Mouse (Mus musculus) layer of hippocampus, postnatal 36 days (tissue): Measurements from ENCODE around the gene 4930442H23Rik. TPM values are rescaled to one million over a fixed set of nuclear protein-coding genes. Genes with fewer than 3 reads are reported as not detected.
"Not testable (repeated sequence)": the region's sequence is repeated elsewhere in the genome, so short reads cannot be mapped to it uniquely, and the experiment has no call there.

ENCODE experiments used
- DNase-seq, 2 experiments: peaks; one replicate each; pipeline ENCODE4 v3.0.0; 2022
- total RNA-seq, 2 experiments: library from RNA; stranded (reverse); gene quantifications; 2 replicates each; pipeline ENCODE4 v1.2.3; 2021

The 4930442H23Rik gene
- total RNA-seq, 2 experiments from 2014 or later = not detected

- no peak for DNase-seq
These were observed 6.1 kb downstream of the 4930442H23Rik start for GRCm38 (mm10) chr10:81177491-81177925.

GRCm38 (mm10) chr10:81176466-81177271 is 7.0 kb downstream of the 4930442H23Rik start, which contains the start of gene Eef2:
Eef2 (plus strand) TSS chr10:81176631.
- peak; percentile 96 to 97 for DNase-seq

- no peak for DNase-seq
These were observed 7.6 kb downstream of the 4930442H23Rik start for GRCm38 (mm10) chr10:81175936-81176465.

- DNase-seq = not testable (repeated sequence)
These were observed 8.3 kb downstream of the 4930442H23Rik start for GRCm38 (mm10) chr10:81175345-81175701.

GRCm38 (mm10) chr10:81174617-81175344 is 8.9 kb downstream of the 4930442H23Rik start:
- peak; percentile 86 for DNase-seq

GRCm38 (mm10) chr10:81173132-81173531 is 10.5 kb downstream of the 4930442H23Rik start:
- peak; percentile 79 to 82 for DNase-seq

GRCm38 (mm10) chr10:81169411-81169900 is 14.2 kb downstream of the 4930442H23Rik start:
- not testable (repeated sequence) for DNase-seq

GRCm38 (mm10) chr10:81168521-81169244 is 15.0 kb downstream of the 4930442H23Rik start:
- DNase-seq = peak; percentile 72 to 74

GRCm38 (mm10) chr10:81168087-81168431 is 15.6 kb downstream of the 4930442H23Rik start:
- no peak for DNase-seq

GRCm38 (mm10) chr10:81167200-81168086 is 16.2 kb downstream of the 4930442H23Rik start, which contains the start of gene Pias4:
Pias4 (minus strand) TSS chr10:81167923.
- DNase-seq = peak; percentile 100

GRCm38 (mm10) chr10:81165118-81165517 is 18.5 kb downstream of the 4930442H23Rik start:
- no peak for DNase-seq

- no peak for DNase-seq
These were observed 21.4 kb downstream of the 4930442H23Rik start for GRCm38 (mm10) chr10:81162318-81162652.

- no peak for DNase-seq
These were observed 21.9 kb downstream of the 4930442H23Rik start for GRCm38 (mm10) chr10:81161602-81162317.

- DNase-seq = no peak
These were observed 28.9 kb downstream of the 4930442H23Rik start for GRCm38 (mm10) chr10:81154736-81155135.

- DNase-seq = no peak
These were observed 29.3 kb downstream of the 4930442H23Rik start for GRCm38 (mm10) chr10:81154313-81154712.

GRCm38 (mm10) chr10:81152609-81153008 is 31.0 kb downstream of the 4930442H23Rik start:
- DNase-seq = no peak

GRCm38 (mm10) chr10:81151261-81151660 is 32.4 kb downstream of the 4930442H23Rik start:
- no peak for DNase-seq

GRCm38 (mm10) chr10:81146296-81146695 is 37.4 kb downstream of the 4930442H23Rik start:
- no peak for DNase-seq

GRCm38 (mm10) chr10:81145778-81146177 is 37.9 kb downstream of the 4930442H23Rik start:
- no peak for DNase-seq

- no peak for DNase-seq
These were observed 38.3 kb downstream of the 4930442H23Rik start for GRCm38 (mm10) chr10:81145307-81145706.

GRCm38 (mm10) chr10:81144667-81145066 is 39.0 kb downstream of the 4930442H23Rik start:
- DNase-seq = no peak
